Mouse (Mus musculus) thymus, adult 2 months (tissue): Measurements from ENCODE around the gene Abcc3. TPM values are rescaled to one million over a fixed set of nuclear protein-coding genes. Genes with fewer than 3 reads are reported as not detected.

Experiments
- DNase-seq: peaks from one replicate; pipeline ENCODE4 v3.0.0; 2021
- H3K27ac ChIP-seq: fragments of 200-500 bp; 2 replicates; pipeline ENCODE4 v1.5.1; 2012; ENCODE audit warnings: low read length, control low read depth; ENCODE audit not compliant: control insufficient read depth, insufficient read depth
- H3K27me3 ChIP-seq: fragments of 200-500 bp; 2 replicates; pipeline ENCODE4 v1.6.1; 2012; ENCODE audit warnings: mild to moderate bottlenecking, low read length, moderate library complexity, mixed read lengths; ENCODE audit not compliant: control insufficient read depth, insufficient read depth
- H3K36me3 ChIP-seq: fragments of 200-500 bp; 2 replicates; pipeline ENCODE4 v1.6.1; 2012; ENCODE audit warnings: mild to moderate bottlenecking, low read length, moderate library complexity; ENCODE audit not compliant: control insufficient read depth, insufficient read depth
- H3K4me1 ChIP-seq: fragments of 200-500 bp; replicated peaks from 2 replicates; pipeline ENCODE4 v1.6.1; 2012; ENCODE audit warnings: low read length; ENCODE audit not compliant: control insufficient read depth, insufficient read depth
- H3K4me3 ChIP-seq: fragments of 200-500 bp; 2 replicates; pipeline ENCODE4 v1.5.1; 2012; ENCODE audit warnings: mild to moderate bottlenecking, low read length, control low read depth, moderate library complexity; ENCODE audit not compliant: control insufficient read depth, insufficient read depth
- CTCF ChIP-seq: fragments of 200-500 bp; IDR thresholded peaks from 2 replicates; pipeline ENCODE4 v1.5.1; 2012; ENCODE audit warnings: mild to moderate bottlenecking, control low read depth, low read length, moderate library complexity, borderline replicate concordance; ENCODE audit not compliant: control insufficient read depth, poor library complexity, insufficient read depth; ENCODE audit errors: extremely low read depth
- POLR2A ChIP-seq: fragments of 200-500 bp; IDR thresholded peaks from 2 replicates; pipeline ENCODE4 v1.6.1; 2012; ENCODE audit warnings: mild to moderate bottlenecking, low read length, control low read depth, moderate library complexity; ENCODE audit not compliant: control insufficient read depth, poor library complexity, insufficient read depth; ENCODE audit errors: extremely low read depth
- WGBS: fragments of 180-500 bp; shearing (Covaris S2); methylation state at CpG from one replicate; pipeline ENCODE4 v1.1.7; 2018; 5-methylcytosine and 5-hydroxymethylcytosine counted together
- polyA plus RNA-seq: library from polyadenylated mRNA; depleted of rRNA; stranded (reverse); fragments of >200 nt; gene quantifications from 2 replicates; pipeline ENCODE4 v1.2.3, GENCODE M21; 2012

The Abcc3 gene
- polyA plus RNA-seq, 1 experiment, result 21.5 TPM

DNA sequence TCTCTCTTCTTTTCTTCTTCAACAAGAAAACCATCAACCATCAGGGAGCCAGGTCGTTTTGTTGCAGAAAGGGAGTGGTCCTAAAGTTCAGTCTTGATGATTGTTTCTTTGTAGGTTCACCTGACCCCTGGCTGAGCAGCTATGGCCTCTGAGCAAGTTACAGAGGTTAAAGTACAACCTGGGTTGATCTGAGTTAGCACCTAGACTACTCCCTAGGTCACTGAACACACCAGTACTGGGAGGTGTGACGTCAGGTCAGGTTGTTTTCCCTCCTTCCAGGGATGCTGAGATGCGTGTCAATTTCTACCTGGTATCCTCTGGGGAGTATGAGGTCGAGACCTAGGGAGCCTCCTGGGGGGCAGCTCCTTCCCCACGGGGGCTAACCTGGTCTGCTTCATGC is 32.4 kb upstream of the Abcc3 start:
- TF ChIP-seq POLR2A, result no peak
- TF ChIP-seq CTCF, result no peak
- 80% methylated on average over 5 of the region's 5 CpGs for WGBS

DNA sequence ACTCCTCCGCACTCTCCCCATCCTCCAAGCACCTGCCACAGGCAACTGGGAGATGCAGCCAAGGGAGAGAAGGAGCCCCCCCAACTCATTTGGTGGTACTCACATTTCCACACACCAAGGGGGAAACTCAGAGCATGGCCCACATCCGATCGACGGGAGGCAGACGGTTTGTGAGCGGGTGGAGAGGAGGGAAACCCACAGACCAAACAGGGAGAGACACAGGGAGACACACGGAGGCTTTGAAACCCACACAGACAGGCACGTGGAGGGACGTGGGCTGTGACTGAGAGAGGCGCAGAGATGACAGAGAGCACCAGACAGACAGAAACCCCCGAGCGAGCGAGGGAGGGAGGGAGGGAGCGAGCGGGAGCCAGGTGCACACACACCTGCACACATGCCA is 31.6 kb upstream of the Abcc3 start:
- Histone ChIP-seq H3K27ac (no peak overlapping the region), H3K4me3 (no peak overlapping the region), H3K27me3 (no peaks in the 10 kb centered on the region), H3K36me3 (no peaks in the 10 kb centered on the region), H3K4me1 (peaks cover 20% of the 10 kb centered on the region)
- TF ChIP-seq CTCF, result no peak
- no peak for TF ChIP-seq POLR2A
- WGBS, result 11% methylated on average over 15 of the region's 15 CpGs
- DNase-seq, result no peak

More for the DNA sequence above, 32.4 kb upstream of the Abcc3 start:
- Histone ChIP-seq H3K27ac (no peak overlapping the region), H3K4me3 (no peak overlapping the region), H3K36me3 (no peaks in the 10 kb centered on the region), H3K27me3 (no peaks in the 10 kb centered on the region), H3K4me1 (peaks cover 20% of the 10 kb centered on the region)
- no peak for DNase-seq

DNA sequence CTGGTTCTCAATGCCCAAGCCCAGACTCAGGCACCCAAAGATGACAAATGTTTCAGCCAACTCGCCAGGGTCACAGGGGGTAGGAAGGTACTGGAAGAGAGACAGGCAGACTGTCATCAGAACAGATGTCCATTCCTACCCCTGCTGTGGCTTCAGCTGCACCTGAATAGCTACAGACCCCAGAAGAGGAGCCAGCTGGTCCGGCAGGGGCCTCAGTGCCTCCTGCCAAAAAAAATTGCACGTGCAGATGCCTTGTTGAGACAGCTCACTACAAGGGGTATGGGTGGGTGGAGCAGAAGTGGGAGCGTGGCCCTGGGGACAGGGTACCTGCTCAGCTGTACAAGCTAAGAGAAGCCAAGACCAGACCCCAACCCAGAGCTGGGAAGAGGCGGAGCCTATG is 31.1 kb upstream of the Abcc3 start:
- Histone ChIP-seq H3K27ac (no peak overlapping the region), H3K4me1 (peaks cover 20% of the 10 kb centered on the region), H3K4me3 (no peak overlapping the region), H3K27me3 (no peaks in the 10 kb centered on the region), H3K36me3 (no peaks in the 10 kb centered on the region)
- TF ChIP-seq POLR2A, result no peak
- no peak for TF ChIP-seq CTCF
- 47% methylated on average over 5 of the region's 5 CpGs for WGBS
- no peak for DNase-seq

DNA sequence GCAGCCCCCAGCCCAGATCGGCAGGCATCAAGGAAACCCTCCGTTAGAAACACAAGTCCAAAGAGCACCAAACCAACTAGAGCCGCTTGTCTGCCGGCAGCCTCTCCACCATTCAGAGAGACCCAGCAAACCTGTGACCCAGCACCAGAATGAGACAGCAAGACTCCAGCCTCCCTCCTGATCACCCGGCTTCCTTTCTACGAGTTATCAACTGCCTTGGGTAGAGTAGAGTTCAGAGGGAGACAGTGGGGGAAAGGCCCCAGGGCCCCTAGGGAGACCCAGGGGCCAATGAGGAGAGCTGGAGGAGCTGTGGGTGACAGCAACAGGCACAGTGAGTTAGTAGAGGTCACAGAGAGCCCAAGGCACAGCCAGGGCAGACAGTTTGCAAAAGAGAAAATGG is 28.2 kb upstream of the Abcc3 start:
- peaks cover 15% of the 10 kb centered on the region for H3K4me1 ChIP-seq
- TF ChIP-seq CTCF (no peak), POLR2A (no peak)
- DNase-seq, result no peak
- H3K27ac ChIP-seq, result no peak overlapping the region
- H3K4me3 ChIP-seq, result no peak overlapping the region
- H3K27me3 ChIP-seq, result no peaks in the 10 kb centered on the region
- no peaks in the 10 kb centered on the region for H3K36me3 ChIP-seq
- 71% methylated on average over 6 of the region's 6 CpGs for WGBS

DNA sequence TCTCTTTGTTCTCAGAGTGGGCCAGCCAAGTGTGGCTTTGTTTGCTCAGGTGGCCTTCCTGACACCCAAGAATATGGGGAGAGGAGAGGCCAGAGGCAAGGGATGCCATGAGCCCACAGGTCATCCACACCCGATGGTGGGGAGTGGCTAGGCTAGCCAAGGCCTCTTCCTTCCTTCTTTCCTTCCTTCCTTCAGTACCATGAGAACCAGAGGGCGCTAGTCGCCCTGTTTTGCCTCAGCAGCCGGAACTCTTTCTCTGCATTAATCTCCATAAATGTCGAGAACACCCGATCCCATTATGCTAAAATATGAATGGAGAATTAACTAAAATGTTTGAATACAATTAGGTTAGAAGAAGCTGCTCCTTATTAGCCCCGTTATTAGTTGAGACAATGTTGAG is 27.5 kb upstream of the Abcc3 start:
- WGBS, result 19% methylated on average over 7 of the region's 7 CpGs
- no peaks in the 10 kb centered on the region for H3K27me3 ChIP-seq
- TF ChIP-seq POLR2A, result no peak
- TF ChIP-seq CTCF, result no peak
- H3K27ac ChIP-seq, result no peak overlapping the region
- peaks cover 15% of the 10 kb centered on the region for H3K4me1 ChIP-seq
- no peak for DNase-seq
- H3K4me3 ChIP-seq, result no peak overlapping the region
- H3K36me3 ChIP-seq, result no peaks in the 10 kb centered on the region

DNA sequence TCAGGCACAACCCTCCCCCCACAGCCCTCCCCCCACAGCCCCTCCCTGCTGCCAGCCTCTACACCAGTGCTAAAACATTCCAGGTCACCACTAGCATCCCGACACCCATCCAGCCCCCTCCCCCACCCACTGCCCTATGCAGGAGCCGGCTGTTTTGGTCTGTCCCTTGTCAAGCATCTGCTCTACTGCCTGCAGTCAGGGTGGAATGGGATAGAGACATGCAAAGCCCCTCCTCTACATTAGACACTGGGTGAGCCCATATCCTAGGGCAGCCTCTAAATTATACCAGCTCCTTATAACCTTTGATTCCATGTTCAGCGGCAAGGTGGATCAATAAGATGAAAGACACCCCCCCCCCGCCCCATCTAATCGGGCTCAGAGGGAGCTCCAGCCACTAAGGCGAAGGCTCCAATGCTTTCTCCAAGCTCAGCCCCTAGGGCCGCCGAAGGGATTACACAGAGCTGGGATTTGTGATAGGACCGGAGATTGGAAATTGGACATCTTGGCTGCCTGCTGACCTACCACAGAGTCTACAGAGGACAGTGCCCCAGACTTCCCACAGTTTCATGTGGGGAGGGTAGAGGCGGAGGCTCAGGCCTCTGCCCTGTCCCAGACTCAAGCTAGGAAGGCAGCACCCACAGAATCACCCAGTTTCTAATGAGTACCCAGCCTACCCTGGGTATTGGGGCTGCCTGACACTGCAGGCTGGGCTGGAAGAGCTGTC is 26.4 kb upstream of the Abcc3 start:
- no peak for TF ChIP-seq CTCF
- TF ChIP-seq POLR2A, result no peak
- Histone ChIP-seq H3K27me3 (no peaks in the 10 kb centered on the region), H3K36me3 (no peaks in the 10 kb centered on the region), H3K4me3 (no peak overlapping the region), H3K4me1 (peaks cover 10% of the 10 kb centered on the region), H3K27ac (no peak overlapping the region)
- 90% methylated on average over 10 of the region's 10 CpGs for WGBS
- DNase-seq, result no peak

DNA sequence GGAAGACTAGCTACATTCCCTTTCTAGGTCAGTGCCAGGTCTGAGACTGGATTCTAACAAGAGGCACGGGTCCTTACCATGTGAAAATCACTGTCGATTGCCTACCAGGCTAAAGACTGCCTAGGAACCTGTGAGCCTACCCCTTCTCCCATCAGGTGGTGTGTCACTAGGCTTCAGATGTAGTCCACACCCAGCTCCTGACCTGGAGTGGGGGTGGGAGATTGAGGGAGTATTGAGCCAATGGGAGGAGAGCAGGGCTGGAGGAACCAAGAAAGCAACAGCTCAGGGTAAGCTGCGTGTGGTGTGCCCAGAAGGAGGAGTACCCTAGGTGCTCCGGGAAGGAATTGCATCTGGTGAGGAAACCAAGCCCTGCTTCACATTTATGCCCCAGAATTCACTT is 21.2 kb upstream of the Abcc3 start:
- DNase-seq, result no peak
- no peak overlapping the region for H3K4me3 ChIP-seq

More for the DNA sequence above, 21.2 kb upstream of the Abcc3 start:
- Histone ChIP-seq H3K27ac (no peak overlapping the region), H3K4me1 (no peaks in the 10 kb centered on the region), H3K27me3 (no peaks in the 10 kb centered on the region), H3K36me3 (no peaks in the 10 kb centered on the region)
- WGBS, result 85% methylated on average over 4 of the region's 4 CpGs
- no peak for TF ChIP-seq POLR2A
- TF ChIP-seq CTCF, result no peak
